Mouse (Mus musculus): ENCODE measurements around the gene Stab1. TPM values are rescaled to one million over a fixed set of nuclear protein-coding genes. Genes with fewer than 3 reads are reported as not detected.

Stab1 gene
- polyA plus RNA-seq, 1 experiment: 0.46 TPM

DNA sequence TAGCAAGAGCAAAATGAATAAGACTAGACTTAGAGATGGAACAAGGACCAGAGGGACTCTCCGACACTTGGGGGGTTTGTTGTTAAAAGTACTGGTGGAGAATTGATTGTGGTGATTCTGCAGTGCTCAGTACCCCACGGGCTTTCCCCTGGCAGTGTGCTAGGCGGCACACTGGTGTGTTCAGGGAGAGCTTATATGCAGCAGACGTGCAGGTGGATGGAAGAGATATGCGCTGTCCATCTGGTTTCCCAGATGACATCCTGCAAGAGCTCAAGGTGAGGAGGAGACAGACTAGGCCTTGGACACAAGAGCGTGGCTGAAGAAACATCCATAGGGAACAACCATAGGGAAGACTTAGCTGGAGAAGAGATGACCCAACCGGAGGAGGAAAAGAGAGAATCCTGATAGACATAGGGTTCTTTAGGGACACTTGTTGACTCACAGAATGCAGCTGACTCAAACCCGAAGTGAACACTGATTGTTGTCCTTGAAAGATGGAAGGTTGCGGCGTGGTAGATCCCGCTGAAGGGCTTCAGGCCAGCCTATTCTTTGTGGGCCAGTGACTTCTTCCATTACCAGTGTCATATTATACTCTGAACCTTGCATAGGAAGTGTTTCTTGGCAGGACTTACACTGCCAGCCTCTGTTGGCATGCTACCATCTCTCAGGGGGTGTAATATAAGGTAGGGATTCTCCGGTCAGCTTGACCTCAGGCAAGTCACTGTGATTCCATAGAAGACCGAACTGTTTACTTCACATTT lies 38.8 kb upstream of the Stab1 start:
- peaks cover 56% of the 10 kb centered on the region for H3K79me2 ChIP-seq (ENCODE audit: control insufficient read depth, insufficient read depth)
- peak overlapping the region; percentile 100 for H3K4me3 ChIP-seq
- peak overlapping the region; percentile 100 for H3K4me2 ChIP-seq (ENCODE audit: low read depth)
- TF ChIP-seq TCF3 (IDR thresholded peaks at IDR 0.05; ENCODE audit: insufficient read length, low read depth) (no peak), USF1 (IDR thresholded peaks at IDR 0.05; ENCODE audit: low read depth) (no peak), E2F4 (IDR thresholded peaks at IDR 0.05; ENCODE audit: insufficient read depth) (no peak), TCF12 (IDR thresholded peaks at IDR 0.05; ENCODE audit: insufficient read depth, poor library complexity, severe bottlenecking) (no peak), POLR2A (IDR thresholded peaks at IDR 0.05; ENCODE audit: insufficient read length, low read depth) (no peak), SRF (IDR thresholded peaks at IDR 0.05; ENCODE audit: control insufficient read depth, insufficient read length, low read depth) (no peak), MYOG (IDR thresholded peaks at IDR 0.05; ENCODE audit: control insufficient read depth in 1 of 3, insufficient read depth in 1 of 3, insufficient read length in 2 of 3, low read depth in 2 of 3) (no peak), REST (IDR thresholded peaks at IDR 0.05; ENCODE audit: insufficient read depth, insufficient read length) (no peak), CEBPB (IDR thresholded peaks at IDR 0.05; ENCODE audit: insufficient read depth, poor library complexity, severe bottlenecking) (no peak), MAX (IDR thresholded peaks at IDR 0.05; ENCODE audit: low read depth) (no peak)
- no peaks in the 10 kb centered on the region for H3K27me3 ChIP-seq (ENCODE audit: control insufficient read depth, insufficient read depth, insufficient read length)
- peaks cover 40% of the 10 kb centered on the region for H3K36me3 ChIP-seq (ENCODE audit: control insufficient read depth, insufficient read depth)
- H3ac ChIP-seq (ENCODE audit: control insufficient read depth, insufficient read length): peak overlapping the region; percentile 74

DNA sequence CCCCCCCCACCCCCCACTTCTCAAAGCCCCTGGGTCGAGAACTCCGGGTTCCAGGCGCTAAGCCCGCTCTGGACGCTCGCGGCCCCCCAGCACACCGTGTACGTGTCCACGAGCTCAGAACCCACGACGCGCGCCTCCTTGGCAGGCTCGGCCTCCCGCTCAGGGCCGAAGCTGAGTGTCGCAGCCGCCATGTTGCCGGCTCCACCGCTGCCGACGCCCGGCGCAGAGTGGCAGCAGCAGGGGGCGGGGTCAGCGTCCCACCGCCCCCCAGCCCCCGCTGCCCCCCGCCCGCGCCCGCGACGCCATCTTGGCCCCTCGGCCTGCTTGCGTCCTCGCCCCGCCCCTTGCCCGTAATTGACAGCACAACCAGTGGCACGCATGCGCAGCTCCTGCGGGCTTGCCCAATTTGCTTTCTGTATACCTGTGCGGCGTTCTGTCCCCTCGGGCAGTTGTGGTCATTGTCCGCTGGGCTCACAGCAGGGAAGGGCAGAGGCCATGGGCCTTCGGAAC lies 38.1 kb upstream of the Stab1 start:
- peaks cover 63% of the 10 kb centered on the region for H3K79me2 ChIP-seq (ENCODE audit: control insufficient read depth, insufficient read depth)
- TF ChIP-seq E2F4 (IDR thresholded peaks at IDR 0.05; ENCODE audit: insufficient read depth) (no peak), MAX (IDR thresholded peaks at IDR 0.05; ENCODE audit: low read depth) (no peak), MYOD1 (IDR thresholded peaks at IDR 0.05; ENCODE audit: control insufficient read depth in 1 of 3, insufficient read length in 2 of 3, low read depth in 2 of 3) (peak in 1 of 3 experiments; percentile 31), USF1 (IDR thresholded peaks at IDR 0.05; ENCODE audit: low read depth) (no peak), POLR2A (IDR thresholded peaks at IDR 0.05; ENCODE audit: insufficient read length, low read depth) (peak; percentile 96), TCF12 (IDR thresholded peaks at IDR 0.05; ENCODE audit: insufficient read depth, poor library complexity, severe bottlenecking) (no peak), POLR2AphosphoS2 (IDR thresholded peaks at IDR 0.05; ENCODE audit: insufficient read length, low read depth) (peak; percentile 91), SRF (IDR thresholded peaks at IDR 0.05; ENCODE audit: control insufficient read depth, insufficient read length, low read depth) (peak; percentile 68), REST (IDR thresholded peaks at IDR 0.05; ENCODE audit: insufficient read depth, insufficient read length) (peak; percentile 47), CEBPB (IDR thresholded peaks at IDR 0.05; ENCODE audit: insufficient read depth, poor library complexity, severe bottlenecking) (no peak), MYOG (IDR thresholded peaks at IDR 0.05; ENCODE audit: control insufficient read depth in 1 of 3, insufficient read depth in 1 of 3, insufficient read length in 2 of 3, low read depth in 2 of 3) (peak in 1 of 3 experiments; percentile 17), TCF3 (IDR thresholded peaks at IDR 0.05; ENCODE audit: insufficient read length, low read depth) (peak; percentile 19)

DNA sequence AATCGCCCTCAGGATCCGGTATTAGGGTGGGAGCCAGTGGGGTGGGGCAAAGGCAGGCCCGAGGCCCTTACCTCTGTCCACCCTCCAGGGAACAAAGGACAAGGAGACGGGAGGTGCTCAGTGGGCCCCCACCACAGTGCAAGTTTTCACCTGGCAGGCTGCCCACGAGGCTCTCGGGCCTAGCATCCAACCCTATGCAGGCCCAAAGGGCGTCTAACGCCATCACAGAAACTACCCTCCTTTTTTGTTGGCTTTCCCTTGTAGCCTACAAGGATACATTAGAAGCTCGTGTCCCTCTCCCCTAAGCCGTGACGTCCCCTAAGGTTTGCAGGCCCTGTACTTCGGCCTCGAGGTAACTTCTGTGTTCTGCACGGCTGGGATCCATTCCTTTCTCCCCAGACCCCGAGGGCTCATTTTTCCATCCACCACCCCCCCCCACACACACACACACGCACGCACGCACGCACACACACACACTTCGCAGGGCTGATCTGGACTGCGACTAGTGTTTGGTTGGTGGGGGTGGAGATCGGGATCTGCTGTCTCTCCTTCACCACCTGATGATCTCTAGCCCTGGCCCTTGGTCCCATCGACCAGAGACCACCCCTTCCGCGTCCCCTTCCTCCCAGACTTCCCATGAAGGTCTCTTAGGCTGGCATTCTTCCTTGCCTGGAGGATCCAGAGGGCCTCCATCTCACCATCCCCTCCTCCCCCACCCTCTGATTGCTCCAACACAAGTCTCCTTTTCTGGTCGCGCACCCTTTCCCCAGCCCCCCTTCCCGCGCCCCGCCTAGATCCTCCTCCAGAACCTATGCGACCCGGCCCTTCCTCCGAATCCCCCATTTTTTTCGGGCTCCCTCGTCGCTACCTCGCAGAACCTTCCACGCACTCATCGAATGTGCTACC lies 37.4 kb upstream of the Stab1 start:
- Histone ChIP-seq H3K36me3 (ENCODE audit: control insufficient read depth, insufficient read depth) (peaks cover 45% of the 10 kb centered on the region), H3ac (ENCODE audit: control insufficient read depth, insufficient read length) (peak overlapping the region; percentile 74), H3K4me2 (ENCODE audit: low read depth) (peak overlapping the region; percentile 89), H3K79me2 (ENCODE audit: control insufficient read depth, insufficient read depth) (peaks cover 70% of the 10 kb centered on the region), H3K27me3 (ENCODE audit: control insufficient read depth, insufficient read depth, insufficient read length) (no peaks in the 10 kb centered on the region), H3K4me3 (peak overlapping the region; percentile 100)
- TF ChIP-seq POLR2AphosphoS2 (IDR thresholded peaks at IDR 0.05; ENCODE audit: insufficient read length, low read depth): peak; percentile 45
- TF ChIP-seq MYOG (IDR thresholded peaks at IDR 0.05; ENCODE audit: control insufficient read depth in 1 of 3, insufficient read depth in 1 of 3, insufficient read length in 2 of 3, low read depth in 2 of 3): no peak
- TF ChIP-seq POLR2A (IDR thresholded peaks at IDR 0.05; ENCODE audit: insufficient read length, low read depth): peak; percentile 26

More for the DNA sequence above, 38.1 kb upstream of the Stab1 start:
- Histone ChIP-seq H3K36me3 (ENCODE audit: control insufficient read depth, insufficient read depth) (peaks cover 42% of the 10 kb centered on the region), H3K4me2 (ENCODE audit: low read depth) (peak overlapping the region; percentile 100), H3K27me3 (ENCODE audit: control insufficient read depth, insufficient read depth, insufficient read length) (no peaks in the 10 kb centered on the region), H3ac (ENCODE audit: control insufficient read depth, insufficient read length) (peak overlapping the region; percentile 74), H3K4me3 (peak overlapping the region; percentile 100)

DNA sequence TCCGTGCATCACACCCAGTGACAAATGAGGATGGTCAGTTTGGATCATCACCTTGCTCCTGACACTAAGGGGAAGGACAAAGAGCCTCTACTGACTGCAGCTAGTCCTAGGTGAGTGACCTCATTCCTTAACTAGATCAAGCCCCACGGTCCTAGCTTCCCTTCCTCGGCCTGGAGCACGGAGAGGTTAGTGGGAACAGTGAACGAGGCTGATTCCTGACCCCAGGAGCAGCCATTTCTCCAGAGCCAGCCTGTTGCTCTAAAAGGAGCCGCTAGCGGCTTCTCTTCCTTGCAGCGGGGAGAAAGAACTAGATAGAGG lies 36.8 kb upstream of the Stab1 start:
- no peak for TF ChIP-seq USF1 (IDR thresholded peaks at IDR 0.05; ENCODE audit: low read depth)
- no peak for TF ChIP-seq MAX (IDR thresholded peaks at IDR 0.05; ENCODE audit: low read depth)
- TF ChIP-seq E2F4 (IDR thresholded peaks at IDR 0.05; ENCODE audit: insufficient read depth): no peak
- TF ChIP-seq POLR2A (IDR thresholded peaks at IDR 0.05; ENCODE audit: insufficient read length, low read depth): no peak
- TF ChIP-seq SRF (IDR thresholded peaks at IDR 0.05; ENCODE audit: control insufficient read depth, insufficient read length, low read depth): no peak
- TF ChIP-seq CEBPB (IDR thresholded peaks at IDR 0.05; ENCODE audit: insufficient read depth, poor library complexity, severe bottlenecking): no peak
- TF ChIP-seq TCF12 (IDR thresholded peaks at IDR 0.05; ENCODE audit: insufficient read depth, poor library complexity, severe bottlenecking): no peak
- TF ChIP-seq MYOG (IDR thresholded peaks at IDR 0.05; ENCODE audit: control insufficient read depth in 1 of 3, insufficient read depth in 1 of 3, insufficient read length in 2 of 3, low read depth in 2 of 3): no peak
- TF ChIP-seq POLR2AphosphoS2 (IDR thresholded peaks at IDR 0.05; ENCODE audit: insufficient read length, low read depth): no peak

More for the DNA sequence above, 36.8 kb upstream of the Stab1 start:
- peaks cover 46% of the 10 kb centered on the region for H3K36me3 ChIP-seq (ENCODE audit: control insufficient read depth, insufficient read depth)
- no peaks in the 10 kb centered on the region for H3K27me3 ChIP-seq (ENCODE audit: control insufficient read depth, insufficient read depth, insufficient read length)
- H3K4me2 ChIP-seq (ENCODE audit: low read depth): peak overlapping the region; percentile 89
- H3K79me2 ChIP-seq (ENCODE audit: control insufficient read depth, insufficient read depth): peaks cover 73% of the 10 kb centered on the region
- peak overlapping the region; percentile 100 for H3K4me3 ChIP-seq
- peak overlapping the region; percentile 74 for H3ac ChIP-seq (ENCODE audit: control insufficient read depth, insufficient read length)

Measured in myocyte (in vitro differentiated cells).